Mouse (Mus musculus): Measurements from ENCODE around the gene Sec16a.
"Not testable (repeated sequence)": the region's sequence is repeated elsewhere in the genome, so short reads cannot be mapped to it uniquely, and the experiment has no call there.

Sec16a gene

GRCm38 (mm10) chr2:26380871-26381270 is 64.1 kb downstream of the Sec16a start:
- DNase-seq, result not testable (repeated sequence)

- DNase-seq, result peak; percentile 93
These were observed 64.8 kb downstream of the Sec16a start, which contains the start of gene Snapc4 for GRCm38 (mm10) chr2:26380131-26380771. TSS of gene Snapc4 (minus strand) at chr2:26380653.

GRCm38 (mm10) chr2:26372396-26372795 is 72.6 kb downstream of the Sec16a start:
- no peak for DNase-seq

GRCm38 (mm10) chr2:26368572-26368971 is 76.4 kb downstream of the Sec16a start:
- no peak for DNase-seq

GRCm38 (mm10) chr2:26367911-26368310 is 77.1 kb downstream of the Sec16a start:
- DNase-seq, result no peak

GRCm38 (mm10) chr2:26364738-26365465 is 80.1 kb downstream of the Sec16a start:
- no peak for DNase-seq

GRCm38 (mm10) chr2:26363481-26363880 is 81.5 kb downstream of the Sec16a start:
- DNase-seq, result no peak

GRCm38 (mm10) chr2:26362991-26363390 is 82.0 kb downstream of the Sec16a start:
- no peak for DNase-seq

GRCm38 (mm10) chr2:26360772-26361171 is 84.2 kb downstream of the Sec16a start, which contains the start of gene Card9:
TSS of gene Card9 (minus strand) at chr2:26360918.
- DNase-seq, result no peak

GRCm38 (mm10) chr2:26359983-26360382 is 85.0 kb downstream of the Sec16a start:
- DNase-seq, result no peak

All from embryo, embryonic 11 days (tissue).